Mouse (Mus musculus) G1E (cell line): Measurements from ENCODE around the gene Lig3. TPM values are rescaled to one million over a fixed set of nuclear protein-coding genes. Genes with fewer than 3 reads are reported as not detected.

ENCODE experiments used
- ATAC-seq: 2 replicates; pipeline ENCODE4 v1.8.0; 2016; ENCODE audit warnings: mild to moderate bottlenecking; ENCODE audit not compliant: insufficient number of reproducible peaks, poor library complexity, low FRiP score, severe bottlenecking; ENCODE audit errors: extremely low read depth
- DNase-seq: peaks from one replicate; pipeline ENCODE4 v3.0.0; 2012; ENCODE audit warnings: low spot score
- H3K27me3 ChIP-seq: 2 replicates; pipeline ENCODE4 v1.6.1; 2012; ENCODE audit warnings: mild to moderate bottlenecking, low read length, inconsistent platforms; ENCODE audit not compliant: insufficient read depth
- H3K36me3 ChIP-seq: replicated peaks from 2 replicates; pipeline ENCODE3; 2012; ENCODE audit warnings: mild to moderate bottlenecking, inconsistent platforms
- H3K4me1 ChIP-seq: 2 replicates; pipeline ENCODE4 v1.6.1; 2012; ENCODE audit warnings: low read depth, low read length, inconsistent platforms, mixed read lengths; ENCODE audit not compliant: insufficient read depth
- H3K4me3 ChIP-seq: 2 replicates; pipeline ENCODE4 v1.5.1; 2012; ENCODE audit warnings: low read depth, mild to moderate bottlenecking, inconsistent platforms, low read length, moderate library complexity, mixed read lengths
- H3K9me3 ChIP-seq: replicated peaks from 2 replicates; pipeline ENCODE4 v1.6.1; 2012; ENCODE audit warnings: inconsistent platforms
- CTCF ChIP-seq: IDR thresholded peaks from 2 replicates; pipeline ENCODE4 v1.5.1; 2012; ENCODE audit warnings: low read depth, low read length, inconsistent platforms, mixed read lengths
- GATA1 ChIP-seq: IDR thresholded peaks from 2 replicates; pipeline ENCODE4 v1.6.1; 2012; ENCODE audit warnings: borderline replicate concordance, low read length, inconsistent platforms, mixed read lengths
- GATA2 ChIP-seq: IDR thresholded peaks from 2 replicates; pipeline ENCODE4 v1.6.1; 2012; ENCODE audit warnings: low read depth, low read length, inconsistent platforms, borderline replicate concordance
- POLR2AphosphoS5 ChIP-seq: IDR thresholded peaks from 2 replicates; pipeline ENCODE4 v1.6.1; 2012; ENCODE audit warnings: low read depth, low read length, inconsistent platforms; ENCODE audit not compliant: insufficient replicate concordance
- TAL1 ChIP-seq: conservative IDR thresholded peaks from 2 replicates; pipeline ENCODE4 v1.6.1; 2012; ENCODE audit warnings: low read depth, low read length, inconsistent platforms, mixed read lengths
- polyA plus RNA-seq: library from polyadenylated mRNA; stranded (reverse); fragments of >175 nt; gene quantifications from 2 replicates; pipeline ENCODE4 v1.2.3, GENCODE M21; 2012
- total RNA-seq, 2 experiments: library from RNA; stranded (forward) in 1 of 2; stranded (reverse) in 1 of 2; fragments of 200-1000 nt in 1 of 2; fragments of >200 nt in 1 of 2; fragmentation: Nextera tagmentation in 1 of 2; gene quantifications; 2 replicates each; pipeline ENCODE4 v1.2.3; 2014 to 2017

The Lig3 gene
- total and polyA plus RNA-seq, 3 experiments: 33.1 to 60.5 (median 43.0) TPM

DNA sequence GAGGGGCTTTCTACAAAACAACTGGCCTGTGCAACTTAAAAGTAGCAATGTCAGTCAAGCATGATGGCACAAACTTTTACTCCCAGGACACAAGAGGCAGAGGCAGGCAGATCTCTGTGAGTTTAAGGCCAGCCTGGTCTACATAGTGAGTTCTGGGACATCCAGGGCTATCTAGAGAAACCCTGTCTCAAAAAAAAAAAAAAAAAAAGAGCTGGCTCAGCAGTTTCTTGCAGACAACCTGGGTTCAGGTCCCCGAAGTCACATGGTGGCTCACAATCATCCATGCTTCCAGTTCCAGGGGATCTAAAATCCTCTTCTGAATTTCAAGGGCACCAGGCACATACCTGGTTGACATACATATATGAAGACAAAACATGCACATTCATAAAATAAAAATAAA, 25.0 kb upstream of the Lig3 start:
- ATAC-seq (no peak), DNase-seq (no peak)
- H3K4me1 ChIP-seq: peaks cover 25% of the 10 kb centered on the region
- no peaks in the 10 kb centered on the region for H3K27me3 ChIP-seq
- TF ChIP-seq GATA1 (no peak), TAL1 (no peak), POLR2AphosphoS5 (no peak), GATA2 (no peak), CTCF (no peak)
- no peaks in the 10 kb centered on the region for H3K36me3 ChIP-seq
- no peak overlapping the region for H3K4me3 ChIP-seq
- H3K9me3 ChIP-seq: no peaks in the 10 kb centered on the region

DNA sequence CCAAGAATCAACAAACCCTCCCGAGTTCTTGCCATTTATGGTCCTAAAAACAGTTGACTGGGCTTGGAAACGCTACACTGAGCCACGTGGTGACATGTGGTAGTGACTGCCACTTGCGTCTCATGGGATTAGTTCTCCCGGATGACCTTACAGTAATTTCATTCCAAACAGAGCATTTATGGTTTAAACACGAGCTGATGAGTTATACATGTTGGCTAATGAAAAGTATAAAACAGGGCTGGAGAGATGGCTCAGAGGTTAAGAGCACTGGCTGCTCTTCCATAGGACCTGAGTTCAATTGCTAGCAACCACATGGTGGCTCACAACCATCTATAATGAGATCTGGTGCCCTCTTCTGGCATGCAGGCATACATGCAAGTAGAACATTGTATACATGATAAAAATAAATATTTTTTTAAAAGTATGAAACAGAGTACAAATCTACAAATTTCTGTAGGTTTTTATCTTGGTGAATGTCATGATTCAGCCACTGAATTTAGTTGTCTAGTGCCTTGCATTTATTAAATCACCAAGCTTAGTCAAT, 18.6 kb upstream of the Lig3 start:
- no peak for ATAC-seq
- no peak for DNase-seq
- H3K27me3 ChIP-seq: no peaks in the 10 kb centered on the region
- peaks cover 18% of the 10 kb centered on the region for H3K36me3 ChIP-seq
- 0 out of 2 replicates have a peak, but pooled peaks cover 3% of the 10 kb centered on the region for H3K9me3 ChIP-seq
- no peak overlapping the region for H3K4me3 ChIP-seq
- TF ChIP-seq GATA2: no peak
- TF ChIP-seq GATA1: no peak
- no peak for TF ChIP-seq TAL1
- TF ChIP-seq POLR2AphosphoS5: no peak
- no peak for TF ChIP-seq CTCF
- H3K4me1 ChIP-seq: peaks cover 23% of the 10 kb centered on the region

DNA sequence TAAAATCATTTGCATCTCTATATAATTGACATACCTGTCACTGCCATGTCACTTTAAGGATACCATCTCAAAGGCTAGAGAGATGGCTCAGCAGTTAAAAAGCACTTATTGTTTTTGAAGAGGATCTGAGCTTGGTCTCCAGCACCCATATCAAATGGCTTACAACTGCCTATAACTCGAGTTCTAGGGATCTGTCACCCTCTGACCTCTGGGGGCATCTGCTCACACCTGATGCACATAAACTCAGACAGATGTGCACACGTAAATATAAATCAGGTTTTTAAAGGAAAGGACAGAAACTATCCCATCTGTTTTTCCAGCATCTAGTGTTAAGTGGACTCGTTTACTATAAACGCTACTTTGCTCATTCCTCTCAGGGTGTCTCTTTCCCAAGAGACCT, 17.6 kb upstream of the Lig3 start:
- Histone ChIP-seq H3K4me1 (peaks cover 24% of the 10 kb centered on the region), H3K27me3 (no peaks in the 10 kb centered on the region), H3K4me3 (peak overlapping the region; percentile 83), H3K36me3 (peaks cover 21% of the 10 kb centered on the region), H3K9me3 (0 out of 2 replicates have a peak, but pooled peaks cover 3% of the 10 kb centered on the region)
- ATAC-seq (no peak), DNase-seq (no peak)
- TF ChIP-seq GATA2 (no peak), CTCF (no peak), POLR2AphosphoS5 (no peak), TAL1 (no peak), GATA1 (no peak)

DNA sequence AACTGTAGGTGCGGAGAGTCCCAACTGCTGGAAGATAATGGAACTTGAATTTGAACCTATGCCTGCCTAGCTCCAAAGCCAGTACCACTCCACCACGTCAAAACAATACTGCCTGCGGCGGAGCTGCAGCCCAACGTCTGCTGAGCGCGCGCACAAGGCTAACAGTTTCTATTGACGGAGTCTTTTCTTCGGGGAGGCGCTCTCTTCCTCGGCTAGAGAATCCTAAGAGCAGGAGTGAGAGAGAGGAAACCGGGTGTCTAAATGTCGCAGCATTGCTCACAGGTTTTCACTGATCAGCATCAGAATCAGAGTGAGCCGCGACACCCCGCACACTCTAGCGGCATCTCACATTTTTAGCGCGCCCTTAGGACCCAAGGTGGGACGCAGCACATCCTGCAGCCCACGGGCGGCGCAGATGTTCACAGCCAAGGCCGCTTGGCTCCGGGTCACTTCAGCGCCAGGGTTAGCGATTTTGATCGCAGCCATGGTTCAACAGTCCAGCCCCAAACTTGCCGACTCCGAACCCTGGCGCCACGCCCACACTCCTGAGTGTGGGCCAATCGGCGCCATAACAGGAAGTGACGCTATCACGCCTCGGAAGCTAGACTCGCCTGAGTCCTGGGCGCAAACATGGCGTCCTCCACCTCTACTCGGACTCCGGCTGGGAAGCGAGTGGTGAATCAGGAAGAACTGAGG, 17.0 kb upstream of the Lig3 start, which contains the start of the genes Cct6b and Zfp830:
Cct6b (minus strand) TSS at position 580 of the 696 bp plus-strand sequence.
Zfp830 (plus strand) TSS at position 604 of the 696 bp plus-strand sequence.
- H3K27me3 ChIP-seq: no peaks in the 10 kb centered on the region
- peak within 1 kb of the TSS; percentile 83 for H3K4me3 ChIP-seq
- H3K4me1 ChIP-seq: peaks cover 27% of the 10 kb centered on the region
- peak; percentile 88 for DNase-seq
- TF ChIP-seq CTCF: no peak
- no peak for TF ChIP-seq GATA2
- TF ChIP-seq POLR2AphosphoS5: no peak
- TF ChIP-seq GATA1: no peak
- no peak for TF ChIP-seq TAL1
- ATAC-seq: peak; percentile 98
- 0 out of 2 replicates have a peak, but pooled peaks cover 3% of the 10 kb centered on the region for H3K9me3 ChIP-seq
- H3K36me3 ChIP-seq: peaks cover 27% of the 10 kb centered on the region

DNA sequence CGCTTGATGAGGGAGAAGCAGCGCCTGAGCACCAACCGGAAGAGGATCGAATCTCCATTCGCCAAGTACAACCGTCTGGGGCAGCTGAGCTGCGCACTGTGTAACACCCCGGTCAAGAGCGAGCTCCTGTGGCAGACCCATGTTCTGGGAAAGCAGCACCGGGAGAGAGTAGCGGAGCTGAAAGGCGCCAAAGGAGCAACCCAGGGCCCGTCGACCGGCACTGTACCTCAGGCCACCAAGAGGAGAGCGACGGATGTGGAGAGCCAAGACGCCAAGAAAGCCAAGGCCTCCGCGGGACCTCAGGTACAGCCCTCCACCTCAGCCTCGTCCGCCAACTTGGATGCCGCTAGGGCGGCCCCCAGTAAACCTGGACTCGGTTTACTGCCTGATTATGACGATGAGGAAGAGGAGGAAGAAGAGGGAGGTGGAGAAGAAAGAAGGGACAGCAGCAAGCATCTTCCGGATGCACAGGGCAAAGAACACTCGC, 16.4 kb upstream of the Lig3 start:
- no peaks in the 10 kb centered on the region for H3K27me3 ChIP-seq
- DNase-seq (peak; percentile 26), ATAC-seq (peak; percentile 25; the same call in 1 of the 2 replicates)
- TF ChIP-seq GATA2 (no peak), TAL1 (no peak), GATA1 (no peak), CTCF (no peak)
- peaks cover 33% of the 10 kb centered on the region for H3K36me3 ChIP-seq
- H3K9me3 ChIP-seq: 0 out of 2 replicates have a peak, but pooled peaks cover 3% of the 10 kb centered on the region
- H3K4me3 ChIP-seq: peak overlapping the region; percentile 83
- H3K4me1 ChIP-seq: peaks cover 27% of the 10 kb centered on the region

DNA sequence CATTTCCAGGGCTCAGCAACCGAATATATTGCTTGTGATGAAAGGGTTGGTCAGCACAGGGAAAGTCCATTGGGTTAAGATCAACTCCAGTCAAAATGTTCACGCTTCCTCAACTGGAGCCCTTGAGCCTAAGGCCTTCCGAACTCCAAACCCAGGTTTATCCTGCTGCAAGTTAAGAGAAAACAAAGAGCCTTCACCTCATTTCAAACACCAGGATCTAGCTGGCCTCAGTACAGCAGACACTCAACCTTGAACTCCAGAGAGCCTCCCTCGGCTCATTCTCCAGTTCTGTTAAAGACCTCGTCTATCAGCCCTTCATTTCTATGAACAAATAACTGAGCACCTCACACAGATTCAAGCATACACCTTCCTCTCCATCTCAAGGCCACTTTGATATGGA, 774 bp upstream of the Lig3 start:
- no peak for ATAC-seq
- H3K27me3 ChIP-seq: no peaks in the 10 kb centered on the region
- H3K9me3 ChIP-seq: no peaks in the 10 kb centered on the region
- H3K4me3 ChIP-seq: peak overlapping the region; percentile 92
- H3K4me1 ChIP-seq: peaks cover 35% of the 10 kb centered on the region
- TF ChIP-seq TAL1 (no peak), POLR2AphosphoS5 (no peak), GATA1 (no peak), GATA2 (no peak), CTCF (no peak)
- no peak for DNase-seq
- H3K36me3 ChIP-seq: peaks cover 39% of the 10 kb centered on the region
